In the genomic region with DNA sequence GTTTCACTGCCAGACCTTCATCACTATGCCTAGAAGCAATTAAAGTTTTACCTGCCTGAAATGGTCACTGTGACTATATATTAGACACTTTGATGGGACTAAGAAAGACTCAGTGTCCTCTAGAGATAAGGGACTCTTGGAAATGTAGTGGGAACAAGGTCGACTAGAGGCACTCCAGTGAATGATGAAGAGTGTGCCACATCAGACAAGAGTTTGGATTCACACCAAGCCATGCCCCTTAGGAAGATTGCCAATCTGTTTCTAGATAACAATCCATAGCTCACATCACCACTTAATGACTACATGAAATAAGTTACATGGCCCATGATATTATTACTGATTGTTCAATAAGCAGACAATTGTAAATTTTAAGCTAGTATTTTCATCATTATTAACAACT, we compare ENCODE assay signal across 17 mouse cellular contexts. TPM values are rescaled to one million over a fixed set of nuclear protein-coding genes. Genes with fewer than 3 reads are reported as not detected.
"Had no signal": no experiment of that assay in that cellular context is flagged by ENCODE, and none has a peak within 500 bp of the region (broad histone marks: within the 10 kb centered on the region; RNA-seq: fewer than 3 reads in every experiment).

No protein-coding gene starts in this region.

- DNase-seq: cerebellum, adult 9-11 months; gastrocnemius, postnatal 25 days; heart, adult 2 months had no signal

- H3K9me3 ChIP-seq: embryonic facial prominence, embryonic 10.5 days; embryonic facial prominence, embryonic 12.5 days; embryonic facial prominence, embryonic 13.5 days; embryonic facial prominence, embryonic 15.5 days; forebrain, embryonic 10.5 days; forebrain, embryonic 12.5 days; forebrain, embryonic 13.5 days; forebrain, embryonic 15.5 days had no signal

- H3K36me3 ChIP-seq: embryonic facial prominence, embryonic 10.5 days; embryonic facial prominence, embryonic 12.5 days; embryonic facial prominence, embryonic 13.5 days; embryonic facial prominence, embryonic 15.5 days; forebrain, embryonic 10.5 days; forebrain, embryonic 12.5 days; forebrain, embryonic 15.5 days had no signal

- H3K9ac ChIP-seq: embryonic facial prominence, embryonic 12.5 days; embryonic facial prominence, embryonic 13.5 days; embryonic facial prominence, embryonic 15.5 days; forebrain, embryonic 12.5 days; forebrain, embryonic 13.5 days; forebrain, embryonic 15.5 days; forebrain, postnatal 0 days had no signal

- H3K27ac ChIP-seq: embryonic facial prominence, embryonic 10.5 days; embryonic facial prominence, embryonic 12.5 days; embryonic facial prominence, embryonic 13.5 days; embryonic facial prominence, embryonic 15.5 days; forebrain, embryonic 10.5 days; forebrain, embryonic 12.5 days; forebrain, embryonic 13.5 days; forebrain, embryonic 15.5 days; gastrocnemius, adult 2 months; heart, adult 2 months had no signal

- H3K27me3 ChIP-seq: embryonic facial prominence, embryonic 13.5 days; embryonic facial prominence, embryonic 15.5 days; forebrain, embryonic 12.5 days; forebrain, embryonic 13.5 days; forebrain, embryonic 15.5 days had no signal

- H3K4me2 ChIP-seq: embryonic facial prominence, embryonic 12.5 days; embryonic facial prominence, embryonic 13.5 days; embryonic facial prominence, embryonic 15.5 days; forebrain, embryonic 12.5 days; forebrain, embryonic 13.5 days; forebrain, embryonic 15.5 days had no signal

- H3K4me1 ChIP-seq: embryonic facial prominence, embryonic 10.5 days; embryonic facial prominence, embryonic 12.5 days; embryonic facial prominence, embryonic 13.5 days; embryonic facial prominence, embryonic 15.5 days; forebrain, embryonic 10.5 days; forebrain, embryonic 12.5 days; forebrain, embryonic 13.5 days; forebrain, embryonic 15.5 days had no signal

- ATAC-seq: forebrain, embryonic 13.5 days had no signal

- H3K4me3 ChIP-seq: embryonic facial prominence, embryonic 10.5 days; embryonic facial prominence, embryonic 12.5 days; embryonic facial prominence, embryonic 13.5 days; embryonic facial prominence, embryonic 15.5 days; erythroblast, embryonic 14.5 days; forebrain, embryonic 10.5 days; forebrain, embryonic 12.5 days; forebrain, embryonic 13.5 days; forebrain, embryonic 15.5 days; gastrocnemius, adult 2 months; heart, adult 2 months had no signal

RNA-seq across cellular contexts. Expression of gene Apob, which starts 14.1 kb away (rescaled TPM):
- total RNA-seq: granulocyte monocyte progenitor cell, adult 5-6 weeks; heart, adult 18-20 months; heart, adult 2 months had no signal
- polyA plus RNA-seq: embryonic facial prominence, embryonic 13.5 days; forebrain, embryonic 11.5 days; forebrain, embryonic 12.5 days; forebrain, embryonic 13.5 days; forebrain, postnatal 0 days had no signal
